Mouse (Mus musculus) ES-Bruce4 (cell line): ENCODE results near the gene Nptn. TPM values are rescaled to one million over a fixed set of nuclear protein-coding genes. Genes with fewer than 3 reads are reported as not detected.

Source experiments
- H3K27ac ChIP-seq: 2 replicates; pipeline ENCODE4 v1.5.1; 2012; ENCODE audit warnings: low read length, inconsistent platforms; ENCODE audit not compliant: insufficient read depth
- H3K27me3 ChIP-seq: 2 replicates; pipeline ENCODE4 v1.6.1; 2012; ENCODE audit warnings: mild to moderate bottlenecking, low read length, inconsistent platforms; ENCODE audit not compliant: control insufficient read depth, poor library complexity, insufficient read depth, severe bottlenecking
- H3K36me3 ChIP-seq: 2 replicates; pipeline ENCODE4 v1.6.1; 2012; ENCODE audit warnings: inconsistent platforms, mild to moderate bottlenecking, low read length, moderate library complexity; ENCODE audit not compliant: control insufficient read depth, poor library complexity, insufficient read depth, severe bottlenecking
- H3K4me1 ChIP-seq: one replicate; pipeline ENCODE4 v1.8.1; 2011; ENCODE audit warnings: low read length; ENCODE audit not compliant: control insufficient read depth, insufficient read depth
- H3K4me3 ChIP-seq: 2 replicates; pipeline ENCODE4 v1.5.1; 2011; ENCODE audit warnings: low read depth, mild to moderate bottlenecking, low read length
- H3K9ac ChIP-seq: 2 replicates; pipeline ENCODE4 v1.6.1; 2012; ENCODE audit warnings: low read depth, mild to moderate bottlenecking, inconsistent platforms; ENCODE audit not compliant: poor library complexity, severe bottlenecking
- H3K9me3 ChIP-seq: replicated peaks from 2 replicates; pipeline ENCODE4 v1.6.1; 2012; ENCODE audit warnings: mild to moderate bottlenecking, low read length, inconsistent platforms; ENCODE audit not compliant: control insufficient read depth, poor library complexity, insufficient read depth, severe bottlenecking
- CTCF ChIP-seq: IDR thresholded peaks from one replicate; pipeline ENCODE4 v1.8.1; 2011; ENCODE audit warnings: low read depth, low read length
- EP300 ChIP-seq: IDR thresholded peaks from 2 replicates; pipeline ENCODE4 v1.6.1; 2011; ENCODE audit warnings: low read depth, low read length; ENCODE audit not compliant: insufficient read depth
- POLR2A ChIP-seq: IDR thresholded peaks from one replicate; pipeline ENCODE4 v1.8.1; 2011; ENCODE audit warnings: low read length; ENCODE audit not compliant: insufficient read depth
- polyA plus RNA-seq: library from polyadenylated mRNA; stranded (reverse); fragments of >200 nt; gene quantifications from 2 replicates; pipeline ENCODE4 v1.2.4, GENCODE M21; 2011; ENCODE audit warnings: low read depth; ENCODE audit not compliant: missing spikeins, insufficient read depth, insufficient read length

Gene Nptn
- polyA plus RNA-seq, 1 experiment = 91.4 TPM

- H3K4me1 ChIP-seq = no peaks in the 10 kb centered on the region
- H3K27ac ChIP-seq = no peak overlapping the region
- H3K27me3 ChIP-seq = no peaks in the 10 kb centered on the region
- no peak overlapping the region for H3K4me3 ChIP-seq
- H3K9me3 ChIP-seq = no peaks in the 10 kb centered on the region
- no peak for TF ChIP-seq POLR2A
- no peak for TF ChIP-seq CTCF
- TF ChIP-seq EP300 = no peak
- H3K9ac ChIP-seq = no peak overlapping the region
- no peaks in the 10 kb centered on the region for H3K36me3 ChIP-seq
These were observed 100.1 kb downstream of the Nptn start for GRCm38 (mm10) chr9:58682106-58682505.

DNA sequence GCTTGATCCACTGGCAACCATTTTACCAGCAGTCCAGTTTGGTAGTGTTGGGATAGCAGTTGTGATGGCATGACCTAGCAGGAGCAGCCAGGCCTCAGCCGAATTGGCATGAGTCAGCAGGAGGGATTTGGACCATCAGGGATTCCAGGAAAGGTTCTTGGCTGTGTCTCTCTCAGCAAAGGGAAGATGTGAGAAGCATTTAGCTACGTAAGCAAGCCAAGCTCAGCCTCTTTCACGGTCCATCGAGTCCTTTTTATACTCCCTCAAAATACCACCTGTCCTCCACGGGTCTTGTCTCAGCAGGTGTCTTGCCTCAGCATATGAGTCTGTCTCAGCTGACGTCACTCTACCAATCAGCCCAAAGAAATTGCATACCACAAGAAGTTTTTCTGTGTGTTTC lies 101.3 kb downstream of the Nptn start:
- Histone ChIP-seq H3K36me3 (no peaks in the 10 kb centered on the region), H3K4me3 (no peak overlapping the region), H3K9me3 (no peaks in the 10 kb centered on the region), H3K9ac (no peak overlapping the region), H3K27ac (no peak overlapping the region), H3K4me1 (no peaks in the 10 kb centered on the region), H3K27me3 (no peaks in the 10 kb centered on the region)
- no peak for TF ChIP-seq CTCF
- TF ChIP-seq POLR2A = no peak
- no peak for TF ChIP-seq EP300

GRCm38 (mm10) chr9:58685290-58685689 lies 103.2 kb downstream of the Nptn start:
- no peaks in the 10 kb centered on the region for H3K36me3 ChIP-seq
- H3K9me3 ChIP-seq = no peaks in the 10 kb centered on the region
- no peaks in the 10 kb centered on the region for H3K27me3 ChIP-seq
- no peak overlapping the region for H3K27ac ChIP-seq
- H3K9ac ChIP-seq = no peak overlapping the region
- no peak overlapping the region for H3K4me3 ChIP-seq
- H3K4me1 ChIP-seq = no peaks in the 10 kb centered on the region
- TF ChIP-seq POLR2A (no peak), CTCF (no peak), EP300 (no peak)

DNA sequence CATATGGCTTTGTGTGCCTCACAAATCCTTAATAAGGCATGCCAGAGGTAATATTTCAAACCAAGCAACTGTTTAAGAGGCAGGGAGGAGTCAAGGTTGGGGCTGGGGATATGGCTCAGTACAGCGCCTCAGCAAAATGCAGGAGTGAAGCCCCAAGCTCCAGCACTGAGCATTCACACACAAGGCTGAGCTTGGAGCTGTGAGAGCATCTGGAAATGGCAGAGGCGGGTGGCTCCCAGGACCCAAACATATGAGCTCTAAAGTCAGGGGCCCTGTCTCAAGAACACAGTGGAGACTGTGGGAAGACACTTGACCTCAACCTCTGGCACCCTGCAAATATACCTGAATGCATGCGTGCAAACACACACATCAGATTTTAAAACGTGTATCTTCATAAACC lies 106.0 kb downstream of the Nptn start:
- Histone ChIP-seq H3K36me3 (no peaks in the 10 kb centered on the region), H3K4me1 (no peaks in the 10 kb centered on the region), H3K27me3 (no peaks in the 10 kb centered on the region), H3K9me3 (no peaks in the 10 kb centered on the region), H3K4me3 (no peak overlapping the region), H3K9ac (no peak overlapping the region), H3K27ac (no peak overlapping the region)
- TF ChIP-seq EP300 (no peak), CTCF (no peak), POLR2A (no peak)

GRCm38 (mm10) chr9:58690701-58691100 lies 108.7 kb downstream of the Nptn start:
- H3K27ac ChIP-seq = no peak overlapping the region
- no peaks in the 10 kb centered on the region for H3K4me1 ChIP-seq
- no peak overlapping the region for H3K4me3 ChIP-seq
- no peak overlapping the region for H3K9ac ChIP-seq
- no peaks in the 10 kb centered on the region for H3K36me3 ChIP-seq
- no peaks in the 10 kb centered on the region for H3K27me3 ChIP-seq
- no peak for TF ChIP-seq CTCF
- TF ChIP-seq EP300 = no peak
- no peak for TF ChIP-seq POLR2A
- H3K9me3 ChIP-seq = no peaks in the 10 kb centered on the region

- no peaks in the 10 kb centered on the region for H3K36me3 ChIP-seq
- H3K4me1 ChIP-seq = no peaks in the 10 kb centered on the region
- H3K9ac ChIP-seq = no peak overlapping the region
- H3K4me3 ChIP-seq = no peak overlapping the region
- TF ChIP-seq POLR2A (no peak), CTCF (no peak), EP300 (no peak)
- no peaks in the 10 kb centered on the region for H3K9me3 ChIP-seq
- H3K27me3 ChIP-seq = no peaks in the 10 kb centered on the region
- no peak overlapping the region for H3K27ac ChIP-seq
These were observed 109.4 kb downstream of the Nptn start for GRCm38 (mm10) chr9:58691471-58691870.
